Mouse (Mus musculus) testis, adult 2 months (tissue): ENCODE data around the gene Arntl. TPM values are rescaled to one million over a fixed set of nuclear protein-coding genes. Genes with fewer than 3 reads are reported as not detected.

Source experiments
- H3K27ac ChIP-seq: fragments of 200-500 bp; 2 replicates; pipeline ENCODE4 v1.5.1; 2012; ENCODE audit warnings: low read depth, low read length; ENCODE audit not compliant: control insufficient read depth, insufficient read depth
- H3K27me3 ChIP-seq: fragments of 200-500 bp; 2 replicates; pipeline ENCODE4 v1.6.1; 2012; ENCODE audit warnings: mild to moderate bottlenecking, low read length, moderate library complexity; ENCODE audit not compliant: control insufficient read depth, insufficient read depth
- H3K36me3 ChIP-seq: fragments of 200-500 bp; 2 replicates; pipeline ENCODE4 v1.6.1; 2012; ENCODE audit warnings: mild to moderate bottlenecking, low read length; ENCODE audit not compliant: control insufficient read depth, insufficient read depth
- H3K4me1 ChIP-seq: fragments of 200-500 bp; 2 replicates; pipeline ENCODE4 v1.6.1; 2012; ENCODE audit warnings: low read length; ENCODE audit not compliant: control insufficient read depth, insufficient read depth
- H3K4me3 ChIP-seq: fragments of 200-500 bp; 2 replicates; pipeline ENCODE4 v1.5.1; 2012; ENCODE audit warnings: low read depth, mild to moderate bottlenecking, low read length, moderate library complexity, mixed read lengths; ENCODE audit not compliant: control insufficient read depth
- CTCF ChIP-seq: fragments of 200-500 bp; IDR thresholded peaks from 2 replicates; pipeline ENCODE4 v1.5.1; 2012; ENCODE audit warnings: low read depth, mild to moderate bottlenecking, inconsistent platforms, low read length, moderate library complexity; ENCODE audit not compliant: control insufficient read depth, insufficient read depth, insufficient replicate concordance
- POLR2A ChIP-seq: fragments of 200-500 bp; IDR thresholded peaks from 2 replicates; pipeline ENCODE4 v1.6.1; 2012; ENCODE audit warnings: low read depth, mild to moderate bottlenecking, inconsistent platforms, low read length, moderate library complexity; ENCODE audit not compliant: control insufficient read depth
- polyA plus RNA-seq: library from polyadenylated mRNA; depleted of rRNA; stranded (reverse); fragments of >200 nt; gene quantifications from 2 replicates; pipeline ENCODE4 v1.2.3, GENCODE M21; 2012

Arntl gene
- polyA plus RNA-seq, 1 experiment = 2.9 TPM

DNA sequence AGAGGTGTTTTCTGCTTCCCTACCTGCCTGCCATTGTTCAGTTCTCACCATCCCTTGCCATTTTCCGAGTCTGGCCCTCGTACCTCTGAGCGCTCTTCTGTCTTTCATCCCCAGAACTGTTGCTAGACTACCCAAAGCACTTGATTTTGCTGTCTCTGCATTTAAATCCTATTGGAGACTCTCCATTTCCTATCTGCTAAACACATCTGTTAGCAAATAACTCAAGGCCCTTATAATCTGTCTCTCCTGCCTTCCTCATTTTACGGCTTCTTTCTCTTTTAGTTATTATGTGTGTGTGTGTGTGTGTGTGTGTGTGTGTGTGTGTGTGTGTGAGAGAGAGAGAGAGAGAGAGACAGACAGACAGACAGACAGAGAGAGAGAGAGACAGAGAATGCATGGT is 90.5 kb downstream of the Arntl start:
- Histone ChIP-seq H3K27ac (no peak overlapping the region), H3K4me3 (no peak overlapping the region), H3K36me3 (no peaks in the 10 kb centered on the region), H3K4me1 (no peaks in the 10 kb centered on the region), H3K27me3 (no peaks in the 10 kb centered on the region)
- TF ChIP-seq CTCF (no peak), POLR2A (no peak)

DNA sequence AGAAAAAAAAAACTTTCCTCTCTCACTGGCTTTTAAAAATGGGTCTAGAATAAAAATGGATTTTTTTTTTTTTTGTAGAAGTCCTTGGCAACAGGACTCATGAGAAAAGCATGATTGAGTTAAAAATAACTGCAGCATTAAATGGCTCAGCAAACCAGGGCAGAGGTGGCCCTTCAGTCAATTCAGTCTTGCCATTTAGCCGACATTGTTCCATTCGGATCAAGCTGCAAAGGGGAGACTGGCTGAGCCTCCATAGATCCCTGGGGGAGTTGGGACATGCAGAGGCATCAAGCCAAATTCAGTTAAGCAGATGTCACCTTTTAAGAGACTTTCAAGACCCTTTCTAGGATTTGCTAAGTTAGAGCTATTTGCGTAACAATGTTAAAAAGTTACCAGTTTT is 102.9 kb downstream of the Arntl start:
- Histone ChIP-seq H3K36me3 (no peaks in the 10 kb centered on the region), H3K27me3 (no peaks in the 10 kb centered on the region), H3K27ac (no peak overlapping the region), H3K4me3 (no peak overlapping the region), H3K4me1 (no peaks in the 10 kb centered on the region)
- no peak for TF ChIP-seq CTCF
- no peak for TF ChIP-seq POLR2A

DNA sequence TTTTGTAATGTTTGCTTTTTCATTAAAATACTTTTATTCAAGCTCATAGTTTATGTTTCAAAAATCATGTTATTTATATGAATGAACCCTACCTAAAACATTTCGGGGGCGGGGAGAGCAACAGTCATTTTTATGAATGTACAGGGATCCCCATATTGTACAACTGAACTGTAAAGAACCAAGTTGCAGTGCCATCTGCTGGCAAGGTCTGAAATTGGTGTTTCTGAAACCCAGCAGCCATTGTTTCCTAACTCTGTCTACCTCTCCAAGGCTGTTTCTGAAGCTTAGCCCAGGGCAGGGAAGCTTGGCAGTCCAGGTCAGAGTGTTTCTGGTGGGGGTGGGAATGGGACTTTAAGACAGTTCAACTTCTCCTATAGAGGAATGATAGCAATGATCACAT is 104.5 kb downstream of the Arntl start:
- Histone ChIP-seq H3K36me3 (no peaks in the 10 kb centered on the region), H3K4me3 (no peak overlapping the region), H3K27me3 (no peaks in the 10 kb centered on the region), H3K27ac (no peak overlapping the region), H3K4me1 (no peaks in the 10 kb centered on the region)
- TF ChIP-seq CTCF (no peak), POLR2A (no peak)

DNA sequence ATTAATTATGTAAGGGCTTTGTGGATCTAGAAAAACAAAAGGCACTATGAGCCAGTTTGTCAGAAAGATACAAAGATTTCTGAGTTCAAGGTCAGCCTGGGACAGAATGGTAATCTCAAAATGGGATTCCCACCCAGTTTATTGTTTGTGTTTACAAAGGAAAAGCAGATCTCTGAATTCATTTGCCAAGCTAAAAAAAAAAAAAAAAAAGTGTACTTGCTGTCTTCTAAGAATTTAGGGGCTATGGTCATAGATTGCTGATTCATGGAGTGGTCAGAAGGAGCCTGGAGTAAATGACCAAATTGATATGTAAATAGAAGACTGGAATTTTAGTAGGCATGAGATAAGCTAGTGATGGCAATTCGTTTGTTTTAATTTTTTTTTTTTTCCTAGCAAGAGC is 112.9 kb downstream of the Arntl start:
- no peaks in the 10 kb centered on the region for H3K36me3 ChIP-seq
- no peak overlapping the region for H3K27ac ChIP-seq
- H3K4me3 ChIP-seq = no peak overlapping the region
- no peaks in the 10 kb centered on the region for H3K27me3 ChIP-seq
- TF ChIP-seq CTCF (no peak), POLR2A (no peak)
- H3K4me1 ChIP-seq = no peaks in the 10 kb centered on the region

DNA sequence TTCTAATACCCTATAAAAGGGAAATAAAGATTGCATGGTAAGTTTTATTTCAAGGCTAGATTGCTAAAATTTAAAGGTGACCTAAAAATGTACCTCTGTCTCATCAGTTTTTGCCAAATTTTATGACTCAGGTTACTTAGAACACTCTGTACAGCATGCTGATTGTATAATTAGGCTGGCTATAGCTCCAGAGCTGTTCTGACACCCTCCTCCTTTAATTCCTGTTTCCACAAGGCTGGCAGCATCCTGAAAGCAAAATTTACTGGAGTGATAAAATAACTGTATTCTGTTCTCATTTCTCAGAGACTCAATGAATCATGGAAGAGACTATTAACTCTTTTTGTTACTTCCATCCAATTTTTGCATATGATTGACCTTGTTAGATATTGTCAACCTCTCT is 126.8 kb downstream of the Arntl start:
- H3K4me1 ChIP-seq = no peaks in the 10 kb centered on the region
- H3K36me3 ChIP-seq = no peaks in the 10 kb centered on the region
- no peak overlapping the region for H3K27ac ChIP-seq
- no peaks in the 10 kb centered on the region for H3K27me3 ChIP-seq
- H3K4me3 ChIP-seq = no peak overlapping the region
- TF ChIP-seq CTCF = no peak
- TF ChIP-seq POLR2A = no peak

DNA sequence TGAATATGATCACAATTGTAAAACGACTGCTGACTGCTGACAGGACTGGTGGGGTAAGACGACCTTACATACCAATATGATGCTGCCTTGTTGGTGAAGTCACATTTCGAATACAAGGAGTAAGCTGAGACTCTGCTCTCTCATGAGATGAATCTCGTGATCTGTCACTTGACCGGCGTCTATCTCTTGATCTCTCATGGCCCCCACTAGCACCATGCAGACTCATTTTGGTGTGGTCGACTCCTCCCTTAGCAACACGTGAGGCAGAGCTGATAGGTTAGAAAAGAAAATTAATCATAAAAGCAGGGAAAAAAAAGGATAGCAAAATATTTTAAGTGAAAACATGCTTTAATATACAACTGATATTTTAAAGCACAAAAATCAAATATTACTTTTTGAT is 128.0 kb downstream of the Arntl start:
- no peaks in the 10 kb centered on the region for H3K27me3 ChIP-seq
- TF ChIP-seq CTCF (no peak), POLR2A (no peak)
- H3K4me1 ChIP-seq = no peaks in the 10 kb centered on the region
- no peak overlapping the region for H3K4me3 ChIP-seq
- no peak overlapping the region for H3K27ac ChIP-seq
- no peaks in the 10 kb centered on the region for H3K36me3 ChIP-seq

DNA sequence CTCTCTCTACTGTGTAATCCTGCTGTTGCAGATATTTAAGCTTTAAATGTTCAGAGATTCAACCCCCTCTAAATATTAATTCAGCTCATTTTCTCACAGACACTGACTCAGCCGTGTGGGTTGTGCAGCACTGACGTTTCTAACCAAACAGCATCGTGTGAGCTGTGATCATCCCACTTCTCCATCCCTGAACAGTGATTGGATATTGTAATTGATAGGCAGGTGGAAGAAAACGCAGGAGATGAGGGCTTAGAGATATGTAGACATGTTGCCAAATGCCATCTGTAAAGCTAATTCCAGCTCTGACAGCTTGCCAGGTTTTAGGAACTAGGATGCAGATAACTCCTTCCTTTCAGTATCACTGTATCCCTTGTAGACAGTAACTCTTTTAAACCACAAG is 140.0 kb downstream of the Arntl start:
- TF ChIP-seq CTCF = no peak
- TF ChIP-seq POLR2A = no peak
- Histone ChIP-seq H3K27me3 (no peaks in the 10 kb centered on the region), H3K4me3 (no peak overlapping the region), H3K27ac (no peak overlapping the region), H3K4me1 (no peaks in the 10 kb centered on the region), H3K36me3 (no peaks in the 10 kb centered on the region)

DNA sequence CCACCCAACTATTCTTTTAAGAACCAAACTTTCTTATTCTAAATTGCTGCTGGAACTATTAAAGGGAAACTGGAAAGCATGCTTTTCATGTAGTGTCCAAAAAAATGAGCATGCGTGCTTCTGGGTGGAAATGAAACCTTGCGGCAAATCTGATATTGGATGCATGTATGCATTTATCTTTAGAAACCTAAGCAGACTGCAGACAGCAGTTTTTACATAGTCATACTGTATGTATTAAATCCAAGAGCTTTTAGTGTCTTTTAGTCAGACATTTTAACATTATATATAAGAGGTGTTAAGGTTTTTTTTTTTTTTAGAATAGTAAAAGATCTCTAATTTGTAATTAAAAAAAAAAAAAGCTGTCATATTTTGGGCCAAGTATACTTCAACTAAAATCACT is 140.4 kb downstream of the Arntl start:
- Histone ChIP-seq H3K4me1 (no peaks in the 10 kb centered on the region), H3K36me3 (no peaks in the 10 kb centered on the region), H3K27me3 (no peaks in the 10 kb centered on the region), H3K27ac (no peak overlapping the region), H3K4me3 (no peak overlapping the region)
- no peak for TF ChIP-seq CTCF
- TF ChIP-seq POLR2A = no peak
